ENCODE assay signal across 9 mouse cellular contexts in the genomic region with DNA sequence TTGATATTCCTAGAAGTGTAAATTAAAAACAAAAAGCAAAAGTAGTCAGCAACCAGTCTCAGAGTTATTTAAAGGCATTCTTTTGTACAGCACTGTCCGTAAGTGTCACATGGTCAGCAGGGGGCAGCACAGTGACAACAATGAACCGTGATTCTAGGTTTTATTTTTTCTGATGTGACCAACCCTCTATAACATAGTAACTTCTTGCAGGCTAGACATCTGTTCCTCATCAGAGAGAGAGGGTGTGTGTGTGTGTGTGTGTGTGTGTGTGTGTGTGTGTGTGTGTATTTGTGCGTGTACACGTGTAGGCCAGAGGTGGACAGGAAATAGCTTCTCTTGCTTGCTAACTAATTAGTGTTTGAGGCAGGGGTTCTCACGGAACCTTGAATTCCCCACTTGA. TPM values are rescaled to one million over a fixed set of nuclear protein-coding genes. Genes with fewer than 3 reads are reported as not detected.
DNase-seq lines count a peak whose midpoint lies in the region; ATAC-seq and TF ChIP-seq lines count a peak whose summit lies in the region.
"Had no signal": no experiment of that assay in that cellular context is flagged by ENCODE, and none has a peak within 500 bp of the region (broad histone marks: within the 10 kb centered on the region; RNA-seq: fewer than 3 reads in every experiment).

No protein-coding gene starts in this region.

- peak; percentile 60 for DNase-seq in kidney, adult 18-20 months
- peak; percentile 74 for DNase-seq in MEL (ENCODE audit: low read depth, low spot score)
- DNase-seq in cerebellum, postnatal 10 days, result peak; percentile 73 to 77
- DNase-seq in gastrocnemius, postnatal 36 days, result peak; percentile 24 to 39
- peak; percentile 31 to 47 for DNase-seq in left cerebral cortex, adult 2 months (ENCODE audit: extremely low spot score in 1 of 2, low spot score in 2 of 2)
- peak; percentile 20 to 43 for DNase-seq in natural killer cell, adult 2 months (ENCODE audit: low spot score in 2 of 2)
- DNase-seq in thymus, postnatal 4 days, result peak; percentile 82

- H3K4me1 ChIP-seq in kidney, embryonic 16.5 days (ENCODE audit: insufficient read depth, low read length), result no peaks in the 10 kb centered on the region
- H3K4me1 ChIP-seq in MEL (ENCODE audit: control insufficient read depth in 1 of 2, insufficient read depth in 2 of 2, low read length in 2 of 2), result no peaks in the 10 kb centered on the region
- H3K4me1 ChIP-seq: embryonic facial prominence, embryonic 13.5 days had no signal

- H3K4me2 ChIP-seq in kidney, embryonic 16.5 days (replicated peaks; ENCODE audit: low read depth, low read length), result no peak overlapping the region
- H3K4me2 ChIP-seq: embryonic facial prominence, embryonic 13.5 days had no signal

- no peak overlapping the region for H3K9ac ChIP-seq in kidney, embryonic 16.5 days (replicated peaks; ENCODE audit: low read length)
- H3K9ac ChIP-seq in MEL (ENCODE audit: control insufficient read depth, low read depth, low read length, poor library complexity, severe bottlenecking), result no peak overlapping the region
- H3K9ac ChIP-seq: embryonic facial prominence, embryonic 13.5 days had no signal

- TF ChIP-seq EP300 in MEL (IDR thresholded peaks at IDR 0.05; ENCODE audit: low read depth in 1 of 2, low read length in 2 of 2), result no peak

- H3K27ac ChIP-seq in kidney, embryonic 16.5 days (ENCODE audit: low read length), result no peak overlapping the region
- no peak overlapping the region for H3K27ac ChIP-seq in MEL (ENCODE audit: control insufficient read depth, low read depth, low read length)
- no peak overlapping the region for H3K27ac ChIP-seq in left cerebral cortex, adult 2 months
- H3K27ac ChIP-seq: embryonic facial prominence, embryonic 13.5 days had no signal

- no peak for ATAC-seq in kidney, embryonic 16.5 days (ENCODE audit: low FRiP score, low TSS enrichment)

- H3K36me3 ChIP-seq in kidney, embryonic 16.5 days (ENCODE audit: insufficient read depth, low read length), result no peaks in the 10 kb centered on the region
- no peaks in the 10 kb centered on the region; a peak in 2 of 4 replicates for H3K36me3 ChIP-seq in MEL (ENCODE audit: control insufficient read depth in 1 of 2, insufficient read depth in 2 of 2, low read length in 2 of 2)

- no peaks in the 10 kb centered on the region for H3K27me3 ChIP-seq in kidney, embryonic 16.5 days (ENCODE audit: insufficient read depth, low read length)
- no peaks in the 10 kb centered on the region for H3K27me3 ChIP-seq in MEL (ENCODE audit: control insufficient read depth in 1 of 2, insufficient read depth in 2 of 2, low read length in 2 of 2)
- H3K27me3 ChIP-seq: embryonic facial prominence, embryonic 13.5 days had no signal

- peak; percentile 74 for TF ChIP-seq RAD21 in MEL (IDR thresholded peaks at IDR 0.05; ENCODE audit: low read depth, low read length)

- 59% methylated on average over 5 of the region's 5 CpGs for WGBS in kidney, embryonic 16.5 days

- no peak overlapping the region for H3K4me3 ChIP-seq in kidney, embryonic 16.5 days (ENCODE audit: low read length)
- H3K4me3 ChIP-seq in MEL (ENCODE audit: control insufficient read depth in 1 of 2, insufficient read depth in 1 of 2, low read depth in 2 of 2, low read length in 2 of 2), result no peak overlapping the region
- H3K4me3 ChIP-seq in left cerebral cortex, adult 2 months, result no peak overlapping the region
- H3K4me3 ChIP-seq: embryonic facial prominence, embryonic 13.5 days had no signal

- no peak for TF ChIP-seq POLR2A in MEL (IDR thresholded peaks at IDR 0.05; ENCODE audit: control insufficient read depth in 1 of 2, insufficient read depth in 1 of 2, low read depth in 1 of 2, low read length in 2 of 2, poor library complexity in 1 of 2)

- intact Hi-C loops in gastrocnemius, postnatal 36 days (cut with DNase I), result no loop called here
- intact Hi-C loops in left cerebral cortex, adult 2 months (cut with DNase I), result loop anchor here (2.0 kb wide), 1 partner anchor 923 kb away; no protein-coding TSS in a partner anchor

- peak; percentile 32 to 82 (median 69) for TF ChIP-seq CTCF in MEL (IDR thresholded peaks at IDR 0.05 in 2 of 3, conservative IDR thresholded peaks at IDR 0.05 in 1 of 3; ENCODE audit: control insufficient read depth in 1 of 3, insufficient read depth in 1 of 3, low read depth in 2 of 3, low read length in 3 of 3, poor library complexity in 1 of 3, severe bottlenecking in 1 of 3)
- peak; percentile 61 for TF ChIP-seq CTCF in left cerebral cortex, adult 2 months (IDR thresholded peaks at IDR 0.05)

- no peaks in the 10 kb centered on the region for H3K79me2 ChIP-seq in MEL (ENCODE audit: control insufficient read depth, insufficient read depth, low read length, poor library complexity)

- H3K9me3 ChIP-seq in kidney, embryonic 16.5 days (ENCODE audit: low read length), result no peaks in the 10 kb centered on the region
- no peaks in the 10 kb centered on the region for H3K9me3 ChIP-seq in MEL (replicated peaks; ENCODE audit: insufficient read depth, low read length)
- H3K9me3 ChIP-seq: embryonic facial prominence, embryonic 13.5 days had no signal

TF ChIP-seq in MEL, 35 proteins besides CTCF, POLR2A, EP300 and RAD21:
- TF ChIP-seq USF1 (IDR thresholded peaks at IDR 0.05; ENCODE audit: low read depth, low read length), result peak; percentile 44; the same call in 1 of the 2 replicates
- no peak for TF ChIP-seq MAZ (IDR thresholded peaks at IDR 0.05; ENCODE audit: low read depth, low read length)
- 0 out of 2 replicates have a peak, but pooled peaks have one; percentile 47 for TF ChIP-seq ZNF384 (IDR thresholded peaks at IDR 0.05; ENCODE audit: low read depth, low read length)
- no peak for TF ChIP-seq ZMIZ1 (IDR thresholded peaks at IDR 0.05; ENCODE audit: low read depth, low read length)
- no peak for TF ChIP-seq UBTF (IDR thresholded peaks at IDR 0.05; ENCODE audit: borderline replicate concordance, insufficient read depth, low read depth, low read length)
- TF ChIP-seq MAX (IDR thresholded peaks at IDR 0.05; ENCODE audit: low read length), result peak; percentile 47; the same call in 1 of the 2 replicates
- TF ChIP-seq MYC (IDR thresholded peaks at IDR 0.05; ENCODE audit: low read depth, low read length), result no peak
- no peak for TF ChIP-seq HCFC1 (IDR thresholded peaks at IDR 0.05; ENCODE audit: low read depth, low read length)
- TF ChIP-seq MYB (IDR thresholded peaks at IDR 0.05; ENCODE audit: low read depth, low read length), result no peak
- TF ChIP-seq POLR2AphosphoS2 (IDR thresholded peaks at IDR 0.05; ENCODE audit: low read length), result no peak
- TF ChIP-seq JUND (IDR thresholded peaks at IDR 0.05; ENCODE audit: low read depth, low read length), result no peak
- TF ChIP-seq KAT2A (conservative IDR thresholded peaks at IDR 0.05; ENCODE audit: low read depth, low read length), result no peak
- no peak for TF ChIP-seq POLR2AphosphoS5 (IDR thresholded peaks at IDR 0.05; ENCODE audit: borderline replicate concordance, low read depth, low read length)
- no peak for TF ChIP-seq MEF2A (IDR thresholded peaks at IDR 0.05; ENCODE audit: extremely low read depth, insufficient replicate concordance, low read depth, low read length, poor library complexity, severe bottlenecking)
- TF ChIP-seq TAL1 (IDR thresholded peaks at IDR 0.05; ENCODE audit: low read length), result no peak
- no peak for TF ChIP-seq CHD2 (IDR thresholded peaks at IDR 0.05; ENCODE audit: low read length)
- TF ChIP-seq SIN3A (IDR thresholded peaks at IDR 0.05; ENCODE audit: low read length), result no peak
- no peak for TF ChIP-seq TCF12 (IDR thresholded peaks at IDR 0.05; ENCODE audit: low read depth, low read length)
- TF ChIP-seq MXI1 (IDR thresholded peaks at IDR 0.05; ENCODE audit: low read depth, low read length), result no peak
- no peak for TF ChIP-seq BHLHE40 (IDR thresholded peaks at IDR 0.05; ENCODE audit: borderline replicate concordance, low read depth, low read length)
- TF ChIP-seq ZC3H11A (IDR thresholded peaks at IDR 0.05; ENCODE audit: low read depth, low read length), result peak; percentile 65
- no peak for TF ChIP-seq ELF1 (IDR thresholded peaks at IDR 0.05; ENCODE audit: low read depth, low read length)
- TF ChIP-seq TBP (IDR thresholded peaks at IDR 0.05; ENCODE audit: low read depth, low read length), result no peak
- TF ChIP-seq SMC3 (IDR thresholded peaks at IDR 0.05; ENCODE audit: low read depth, low read length), result peak; percentile 70
- no peak for TF ChIP-seq ETS1 (IDR thresholded peaks at IDR 0.05; ENCODE audit: low read depth, low read length)
TF ChIP-seq in MEL: peak in this region for 5.

RNA-seq across cellular contexts. Expression of gene Neto2, which starts 38.7 kb away (rescaled TPM):
- 15.7 and 16.0 TPM in 2 replicates for polyA plus RNA-seq in kidney, embryonic 16.5 days (2015; fragmentation: Nextera tagmentation; extraction: Ambion mirVana)
- total RNA-seq in MEL (2012; rRNA removed), result 3.7 and 4.3 TPM in 2 replicates
- polyA plus RNA-seq in MEL (2012; ENCODE audit: insufficient read depth in 1 of 2, insufficient read length in 2 of 2, low read depth in 1 of 2, low replicate concordance in 2 of 2, missing spikeins in 1 of 2), result 1 to 10 TPM in 1 of 2 experiments, not detected in 1; 3.2 TPM
- total RNA-seq in gastrocnemius, postnatal 36 days (2021), result 1 to 10 TPM; 1.5 to 2.0 TPM
- total RNA-seq in left cerebral cortex, adult 2 months (2021), result 10 to 100 TPM; 57.2 to 61.0 TPM

Comparison
In these comparisons a context has a peak if more than half of its experiments do, and no peak if none do; other contexts are left out.
1. DNase-seq: peak in every context shown above with its lines; median percentile 82 in thymus, postnatal 4 days; 75 in cerebellum, postnatal 10 days; 74 in MEL; 60 in kidney, adult 18-20 months; 39 in left cerebral cortex, adult 2 months; 32 in gastrocnemius, postnatal 36 days; 32 in natural killer cell, adult 2 months.
2. RNA of gene Neto2, which starts 38.7 kb away (total RNA-seq): 57.2 to 61.0 TPM in left cerebral cortex, adult 2 months; 3.7 to 4.3 TPM in MEL and 1.5 to 2.0 TPM in gastrocnemius, postnatal 36 days; every median in the first group is over 10 times any median in the second.